8 mouse cellular contexts compared by ENCODE assay signal in genomic region chr17:87458911-87459749, GRCm38 (mm10). TPM values are rescaled to one million over a fixed set of nuclear protein-coding genes. Genes with fewer than 3 reads are reported as not detected.
DNase-seq lines count a peak whose midpoint lies in the region; ATAC-seq and TF ChIP-seq lines count a peak whose summit lies in the region.

No protein-coding gene starts in this region.

- peaks cover 15% of the 10 kb centered on the region for H3K4me1 ChIP-seq in embryonic fibroblast, embryonic 13.5 days (ENCODE audit: control insufficient read depth, insufficient read depth, low read length)
- H3K4me1 ChIP-seq in stomach, embryonic 16.5 days (ENCODE audit: control insufficient read depth, insufficient read depth, low read length): peaks cover 32% of the 10 kb centered on the region

- no peaks in the 10 kb centered on the region for H3K9me3 ChIP-seq in stomach, embryonic 16.5 days (replicated peaks; ENCODE audit: control insufficient read depth, low read length)

- H3K27ac ChIP-seq in embryonic fibroblast, embryonic 13.5 days (ENCODE audit: insufficient read depth, low read length): peak overlapping the region; percentile 96
- H3K27ac ChIP-seq in stomach, embryonic 16.5 days (ENCODE audit: low read length): peak overlapping the region; percentile 84

- H3K27me3 ChIP-seq in stomach, embryonic 16.5 days (ENCODE audit: control insufficient read depth, insufficient read depth, low read length): no peaks in the 10 kb centered on the region

- TF ChIP-seq POLR2A in embryonic fibroblast, embryonic 13.5 days (IDR thresholded peaks at IDR 0.05; ENCODE audit: low read depth, low read length): peak; percentile 84

- no peaks in the 10 kb centered on the region for H3K36me3 ChIP-seq in stomach, embryonic 16.5 days (ENCODE audit: control insufficient read depth, insufficient read depth, low read length)

- 6% methylated on average over 13 of the region's 17 CpGs for WGBS in stomach, embryonic 16.5 days

- ATAC-seq in megakaryocyte-erythroid progenitor cell, adult 5-6 weeks (replicated peaks; ENCODE audit: low FRiP score, low TSS enrichment, poor library complexity, severe bottlenecking): peak; percentile 62
- peak; percentile 79 for ATAC-seq in stomach, embryonic 16.5 days (ENCODE audit: insufficient read depth, low FRiP score)

- peak overlapping the region; percentile 46 for H3K4me2 ChIP-seq in stomach, embryonic 16.5 days (ENCODE audit: low read depth, low read length)

- no peak overlapping the region for H3K4me3 ChIP-seq in embryonic fibroblast, embryonic 13.5 days (ENCODE audit: insufficient read depth, low read length)
- no peak overlapping the region; the same call in 1 of the 2 replicates for H3K4me3 ChIP-seq in stomach, embryonic 16.5 days (replicated peaks; ENCODE audit: low read length)

- intact Hi-C loops in heart, postnatal 10 days (cut with DNase I): loop anchor here (5.0 to 10.0 kb wide), 2 partner anchors 43 to 206 kb away; no protein-coding TSS in a partner anchor

- peak overlapping the region; percentile 56 for H3K9ac ChIP-seq in stomach, embryonic 16.5 days (ENCODE audit: low read length)

- peak; percentile 27 for DNase-seq in CD4-positive helper T cell, adult 2 months (ENCODE audit: low read depth, low spot score)
- DNase-seq in adrenal gland, postnatal 25 days: peak; percentile 65
- DNase-seq in heart, postnatal 10 days: peak; percentile 64 to 66
- DNase-seq in kidney, postnatal 25 days: peak; percentile 58 to 70
- no peak for DNase-seq in spleen, adult 12 weeks (ENCODE audit: low spot score)

- no peak for TF ChIP-seq CTCF in embryonic fibroblast, embryonic 13.5 days (IDR thresholded peaks at IDR 0.05; ENCODE audit: borderline replicate concordance, insufficient read depth, low read length)

RNA-seq across cellular contexts. Expression of gene Calm2, which starts 12.4 kb away (rescaled TPM):
- total RNA-seq in adrenal gland, postnatal 25 days (2021): 525 and 582 TPM in 2 replicates
- 1,045 and 1,155 TPM in 2 replicates for polyA plus RNA-seq in embryonic fibroblast, embryonic 13.5 days (2011; ENCODE audit: insufficient read length, low read depth, missing spikeins)
- 100 to 1,000 TPM; 247 to 257 TPM for total RNA-seq in heart, postnatal 10 days (2021)
- 286 and 288 TPM in 2 replicates for total RNA-seq in megakaryocyte-erythroid progenitor cell, adult 5-6 weeks (2014; fragmentation: Nextera tagmentation)
- 970 and 1,345 TPM in 2 replicates for total RNA-seq in megakaryocyte-erythroid progenitor cell, adult 5-6 weeks (2017)
- 948 and 1,017 TPM in 2 replicates for polyA plus RNA-seq in stomach, embryonic 16.5 days (2015; fragmentation: Nextera tagmentation; extraction: Ambion mirVana)

RNA-seq across cellular contexts. Expression of gene Stpg4, which starts 31.6 kb away (rescaled TPM):
- total RNA-seq in adrenal gland, postnatal 25 days (2021): not detected in 2 replicates
- not detected in 2 replicates for polyA plus RNA-seq in embryonic fibroblast, embryonic 13.5 days (2011; ENCODE audit: insufficient read length, low read depth, missing spikeins)
- not detected for total RNA-seq in heart, postnatal 10 days (2021)
- not detected in 2 replicates for total RNA-seq in megakaryocyte-erythroid progenitor cell, adult 5-6 weeks (2014; fragmentation: Nextera tagmentation)
- total RNA-seq in megakaryocyte-erythroid progenitor cell, adult 5-6 weeks (2017): not detected in 2 replicates
- not detected in 2 replicates for polyA plus RNA-seq in stomach, embryonic 16.5 days (2015; fragmentation: Nextera tagmentation; extraction: Ambion mirVana)
